Mouse (Mus musculus) ZHBTc4 (cell line): ENCODE results near the gene Misp.

Experiments
- DNase-seq: peaks from one replicate; pipeline ENCODE4 v3.0.0-alpha.2; 2011; ENCODE audit warnings: low read depth, low spot score

The Misp gene

GRCm38 (mm10) chr10:79820782-79821181, at the start of gene Misp:
Gene Misp (plus strand): TSS chr10:79820989.
- DNase-seq, result peak; percentile 39

GRCm38 (mm10) chr10:79772320-79772719, 48.5 kb upstream of the Misp start:
- peak; percentile 89 for DNase-seq

- DNase-seq, result peak; percentile 36
These were observed 47.6 kb upstream of the Misp start for GRCm38 (mm10) chr10:79773208-79773607.

GRCm38 (mm10) chr10:79774486-79775279, 46.1 kb upstream of the Misp start:
- DNase-seq, result peak; percentile 50

DNA sequence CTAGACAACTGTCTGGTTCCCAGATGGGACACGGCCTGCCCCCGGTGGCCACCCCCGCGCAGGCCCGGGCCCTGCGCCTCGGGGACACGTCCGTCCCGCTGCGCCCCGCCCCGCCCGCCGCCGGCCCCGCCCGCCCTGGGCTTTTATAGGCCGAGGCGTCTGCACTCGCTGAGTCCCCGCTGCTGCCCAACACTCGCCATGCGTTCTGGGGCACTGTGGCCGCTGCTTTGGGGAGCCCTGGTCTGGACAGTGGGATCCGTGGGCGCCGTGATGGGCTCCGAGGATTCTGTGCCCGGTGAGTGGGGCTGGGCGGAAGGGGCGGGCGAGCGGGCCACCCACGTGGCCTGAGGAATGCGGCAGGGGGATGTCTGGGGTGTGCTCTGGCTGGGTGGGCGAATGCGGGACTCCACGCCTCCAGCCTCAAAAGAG, 43.7 kb upstream of the Misp start, which contains the start of gene Fstl3:
Gene Fstl3, plus strand, starts transcription at position 170 of the 429 bp plus-strand sequence.
- DNase-seq, result no peak

DNA sequence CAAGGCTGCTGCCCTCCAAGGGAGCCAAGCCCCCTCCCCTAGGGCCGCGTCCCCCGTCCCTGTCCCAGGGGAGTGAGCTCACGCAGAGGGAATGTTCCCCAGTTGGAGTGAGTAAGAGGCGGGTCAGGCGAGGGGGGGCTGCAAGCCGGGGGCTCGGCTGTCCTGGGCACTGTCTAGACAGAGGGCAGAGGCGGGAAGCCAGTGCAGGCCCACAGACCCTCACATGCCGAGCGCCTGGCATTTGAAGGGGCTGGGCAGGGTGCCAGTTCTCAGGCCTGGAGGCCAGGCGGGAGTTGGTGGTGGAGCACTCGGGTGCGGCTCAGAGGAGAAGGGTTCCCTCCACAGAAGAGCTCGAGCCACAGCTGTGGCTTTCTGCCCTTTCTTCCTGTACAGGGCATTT, 42.8 kb upstream of the Misp start:
- DNase-seq, result no peak

DNA sequence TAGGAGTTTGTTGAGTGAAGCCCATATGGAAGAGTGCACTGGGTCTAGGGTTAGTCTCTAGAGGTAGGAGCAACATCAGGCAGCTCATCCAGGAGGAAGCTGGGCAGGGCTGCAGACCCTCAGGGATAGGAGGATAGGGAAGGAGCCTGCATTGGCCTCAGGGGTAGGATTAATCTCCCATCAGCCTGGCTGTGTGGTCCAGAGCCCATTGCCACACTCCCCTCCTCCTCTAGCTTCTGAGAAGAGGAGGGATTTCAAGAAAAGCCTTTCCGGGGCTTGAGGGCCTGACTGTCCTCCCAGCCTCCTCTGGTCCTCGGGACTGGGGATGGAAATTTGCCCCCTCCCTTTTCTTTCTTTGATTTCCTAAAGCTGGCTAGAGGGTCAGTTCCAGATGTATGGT, 41.6 kb upstream of the Misp start:
- DNase-seq, result no peak

DNA sequence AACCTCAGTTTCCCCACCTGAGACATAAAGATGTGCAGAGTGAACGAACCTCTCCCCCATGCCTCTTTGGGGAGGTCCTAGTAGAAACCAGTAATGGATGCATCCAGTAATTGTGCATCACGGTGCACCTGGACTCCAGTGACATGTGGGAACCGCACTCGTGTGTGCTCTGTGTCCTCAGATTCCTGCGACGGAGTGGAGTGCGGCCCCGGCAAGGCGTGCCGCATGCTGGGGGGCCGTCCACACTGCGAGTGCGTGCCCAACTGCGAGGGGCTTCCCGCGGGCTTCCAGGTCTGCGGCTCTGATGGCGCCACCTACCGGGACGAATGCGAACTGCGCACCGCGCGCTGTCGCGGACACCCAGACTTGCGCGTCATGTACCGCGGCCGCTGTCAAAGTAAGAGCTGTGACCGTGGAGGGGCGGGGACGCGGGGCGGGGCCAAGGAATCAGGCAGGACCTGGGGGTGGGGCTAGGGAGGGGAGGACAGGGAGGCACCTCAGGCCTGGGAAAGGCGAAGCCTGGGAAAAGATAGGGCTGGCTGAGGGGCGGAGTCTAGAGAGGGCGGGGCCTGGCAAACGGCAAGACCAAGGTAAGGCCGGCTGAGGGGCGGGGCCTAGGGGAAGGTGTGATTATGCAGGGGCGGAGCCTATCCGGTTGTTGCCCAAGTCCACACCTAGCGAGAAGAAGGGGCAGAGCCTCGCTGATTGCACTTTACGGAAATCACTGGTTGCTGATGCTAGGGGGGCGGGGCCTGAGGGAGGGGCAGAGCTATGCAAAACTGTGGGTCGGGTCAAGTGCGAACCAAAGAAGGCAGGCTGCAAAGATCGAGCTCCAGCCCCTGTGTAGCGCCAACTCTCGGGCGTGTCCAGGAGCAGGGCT, 40.8 kb upstream of the Misp start:
- DNase-seq, result peak; percentile 100

DNA sequence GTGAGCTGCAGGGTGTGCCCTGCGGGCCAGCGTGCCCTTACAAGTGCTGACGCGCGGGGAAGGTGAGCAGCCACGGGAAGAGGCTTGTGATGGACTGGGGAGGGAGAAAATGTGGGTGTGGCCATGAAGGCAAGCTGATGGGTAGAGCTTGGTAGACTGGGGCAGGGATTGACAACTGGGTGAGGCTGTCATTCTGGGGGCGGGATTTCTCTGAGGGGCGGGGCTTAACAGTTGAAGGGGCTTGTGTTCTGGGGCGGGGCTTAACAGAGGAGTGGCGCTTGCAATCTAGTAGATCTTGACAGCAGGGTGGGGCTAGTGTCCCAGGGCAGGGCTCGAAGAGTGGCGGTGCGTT, 40.1 kb upstream of the Misp start:
- no peak for DNase-seq

- no peak for DNase-seq
These were observed 39.6 kb upstream of the Misp start for GRCm38 (mm10) chr10:79781139-79781538.

GRCm38 (mm10) chr10:79781956-79782355, 38.8 kb upstream of the Misp start:
- DNase-seq, result no peak

DNA sequence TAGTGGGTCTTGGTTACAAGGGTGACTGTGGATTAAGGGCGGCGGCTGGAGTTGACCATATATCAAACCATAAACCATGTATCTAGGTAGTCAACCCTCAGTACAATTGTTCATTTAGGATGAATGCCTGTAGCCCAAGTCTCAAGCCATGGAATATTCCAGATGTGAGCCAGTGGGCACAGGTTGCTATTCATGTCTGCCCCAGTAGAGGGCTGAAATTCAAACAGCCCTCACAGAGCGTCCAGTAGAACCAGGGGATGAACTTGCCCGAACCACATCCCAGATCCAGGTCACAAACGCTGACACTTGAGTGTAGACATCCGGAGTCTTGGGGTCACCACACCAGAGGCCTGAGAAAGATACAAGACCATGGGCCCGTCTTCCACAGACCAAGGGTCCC, 37.7 kb upstream of the Misp start:
- DNase-seq, result peak; percentile 76

GRCm38 (mm10) chr10:79783920-79784800, 36.6 kb upstream of the Misp start:
- DNase-seq, result peak; percentile 84

DNA sequence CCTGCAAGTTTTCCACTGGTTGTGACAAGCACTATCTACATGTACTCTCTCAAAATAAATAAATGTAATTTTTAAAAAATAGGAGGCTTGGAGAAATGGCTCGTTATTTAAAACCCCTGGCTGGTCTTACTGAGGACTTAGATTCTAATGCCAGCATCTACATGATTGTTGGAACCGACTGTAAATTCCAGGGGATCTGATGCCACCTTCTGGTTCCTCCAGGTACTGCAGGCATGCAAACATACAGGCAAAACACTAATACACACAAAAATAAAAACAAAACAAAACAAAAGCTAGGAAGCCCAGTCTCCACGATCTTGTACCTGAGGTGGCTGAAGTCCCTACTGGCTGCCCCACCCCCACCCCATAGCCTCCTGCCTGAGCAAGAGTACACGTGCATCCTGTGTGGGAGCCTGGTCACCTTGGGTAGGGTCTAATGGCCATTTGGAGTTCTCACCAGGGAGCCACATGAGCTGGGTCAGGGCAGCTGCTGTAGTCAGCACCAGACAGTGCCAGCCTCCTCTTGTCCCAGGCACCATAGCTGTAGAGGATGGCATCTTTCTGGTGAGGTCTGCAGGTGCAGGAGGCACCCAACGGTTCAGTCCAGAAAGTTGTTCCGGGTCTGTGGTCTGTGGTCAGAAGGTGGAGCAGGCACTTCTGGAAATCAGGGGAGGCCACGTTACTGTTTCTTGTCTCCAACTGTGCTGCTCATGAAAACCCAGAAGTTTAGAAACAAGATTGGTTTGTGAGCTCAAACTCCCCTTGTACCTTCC, 32.2 kb upstream of the Misp start:
- DNase-seq, result peak; percentile 76

GRCm38 (mm10) chr10:79789581-79789980, 31.2 kb upstream of the Misp start:
- no peak for DNase-seq

- DNase-seq, result no peak
These were observed 29.9 kb upstream of the Misp start, which contains the start of gene Prss57 for GRCm38 (mm10) chr10:79790861-79791260. Gene Prss57 (minus strand): TSS chr10:79790961.

- DNase-seq, result no peak
These were observed 28.3 kb upstream of the Misp start for GRCm38 (mm10) chr10:79792339-79793040.

DNA sequence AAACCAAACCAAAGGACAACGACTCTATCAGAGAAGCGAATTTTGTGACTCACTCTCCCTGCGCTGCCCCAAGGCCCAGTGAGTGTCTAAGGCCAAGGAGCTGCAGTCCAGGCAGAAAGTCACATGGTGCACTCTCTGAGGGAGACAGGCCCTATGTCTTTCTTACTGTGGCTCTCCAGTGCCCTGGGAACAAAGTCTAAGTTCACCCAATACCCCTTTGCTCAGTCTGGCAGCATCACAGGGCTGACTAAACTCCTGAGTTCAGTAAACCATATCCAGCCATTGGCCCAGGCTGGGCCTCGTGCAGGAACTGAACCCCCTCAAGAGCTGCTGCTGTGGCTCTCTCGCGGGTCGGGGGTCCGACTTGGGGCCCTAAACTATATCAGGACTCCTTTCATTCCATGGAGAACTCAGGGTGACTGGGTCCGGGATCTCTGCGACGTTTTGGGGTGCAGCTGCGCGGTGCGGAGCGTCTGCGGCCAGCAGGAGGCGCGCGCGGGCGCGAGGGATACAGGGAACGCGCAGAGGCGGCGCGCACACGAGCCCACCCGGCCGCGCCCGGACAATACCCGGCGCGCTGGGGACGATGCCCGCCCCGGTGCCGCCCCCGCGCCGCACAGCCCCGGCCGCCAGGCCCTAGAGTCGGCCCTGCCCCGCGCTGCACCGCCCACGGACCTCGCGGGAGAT, 27.6 kb upstream of the Misp start, which contains the start of gene Palm:
Gene Palm, plus strand, starts transcription at position 522 of the 687 bp plus-strand sequence.
- DNase-seq, result peak; percentile 75

DNA sequence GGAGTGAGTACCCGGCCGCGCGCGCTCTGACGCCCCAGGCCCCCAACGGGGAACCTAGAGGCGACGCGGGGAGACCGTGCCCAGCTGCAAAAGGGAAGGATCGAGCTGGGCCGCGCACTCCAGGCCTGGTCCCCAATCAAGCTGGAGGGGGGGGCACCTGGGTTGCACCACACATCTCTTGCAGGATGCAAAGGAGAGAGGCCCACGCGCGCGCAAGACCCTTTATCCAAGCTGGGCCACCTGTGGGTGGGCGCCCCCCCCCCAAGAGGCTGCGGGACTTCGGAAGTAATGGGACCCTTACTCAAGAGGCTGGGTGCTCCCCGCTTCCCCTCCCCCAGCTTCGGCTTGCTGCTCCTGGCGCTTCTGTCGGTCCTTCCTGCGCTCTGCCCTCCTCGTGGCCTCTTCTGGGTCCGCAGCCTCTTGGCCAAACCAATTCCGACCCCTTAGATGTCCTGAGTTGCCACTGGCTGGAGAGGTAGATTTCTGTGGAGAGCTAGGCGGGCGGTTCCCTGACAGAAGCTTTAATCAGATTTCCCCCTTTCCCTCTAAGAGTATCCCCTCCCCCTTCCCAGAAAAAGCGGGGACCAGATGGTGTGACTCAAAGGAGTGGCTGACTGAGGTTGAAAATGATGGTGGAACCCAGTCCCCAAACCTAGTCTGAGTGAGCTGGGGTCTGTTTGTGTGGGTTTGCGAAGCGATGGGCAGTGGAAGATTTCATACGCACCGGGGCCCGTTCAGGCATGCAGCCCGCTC, 26.9 kb upstream of the Misp start:
- peak; percentile 39 for DNase-seq
